ENCODE assay signal across 18 mouse cellular contexts in the genomic region with DNA sequence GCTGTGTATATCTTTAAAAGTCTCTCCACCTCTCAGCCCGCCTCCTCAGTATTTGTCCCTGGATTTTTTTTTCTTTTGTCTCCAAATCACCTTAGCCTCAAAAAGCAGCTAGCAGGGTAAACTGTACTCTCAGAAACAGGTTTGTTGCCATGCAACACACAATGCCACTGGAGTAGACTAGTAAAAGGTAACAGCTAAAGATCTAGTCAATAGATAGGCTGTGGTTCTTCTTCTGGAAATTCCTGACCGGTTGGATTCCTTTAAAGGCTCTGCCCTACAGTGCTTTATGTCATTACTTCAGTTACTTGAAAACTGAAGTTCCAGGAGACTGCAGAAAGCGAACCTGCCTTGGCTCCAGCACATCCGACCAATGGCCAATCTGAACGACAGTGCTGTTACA. TPM values are rescaled to one million over a fixed set of nuclear protein-coding genes. Genes with fewer than 3 reads are reported as not detected.
DNase-seq lines count a peak whose midpoint lies in the region; ATAC-seq and TF ChIP-seq lines count a peak whose summit lies in the region.
"Had no signal": no experiment of that assay in that cellular context is flagged by ENCODE, and none has a peak within 500 bp of the region (broad histone marks: within the 10 kb centered on the region; RNA-seq: fewer than 3 reads in every experiment).

A gene (plus strand): TSS at position 78 of the 400 bp plus-strand sequence.

- H3K27ac ChIP-seq in embryonic facial prominence, embryonic 13.5 days, result no peak within 1 kb of the TSS; the same call in 1 of the 2 replicates
- H3K27ac ChIP-seq in limb, embryonic 13.5 days, result no peak within 1 kb of the TSS
- H3K27ac ChIP-seq in intestine, postnatal 0 days (ENCODE audit: low read depth, low read length), result no peak within 1 kb of the TSS
- no peak within 1 kb of the TSS for H3K27ac ChIP-seq in intestine, embryonic 15.5 days
- no peak within 1 kb of the TSS for H3K27ac ChIP-seq in forebrain, embryonic 13.5 days
- H3K27ac ChIP-seq: heart, embryonic 10.5 days; hindbrain, embryonic 15.5 days; midbrain, embryonic 10.5 days; neural tube, embryonic 13.5 days had no signal

- no peak within 1 kb of the TSS for H3K9ac ChIP-seq in embryonic facial prominence, embryonic 13.5 days
- H3K9ac ChIP-seq in limb, embryonic 13.5 days, result no peak within 1 kb of the TSS
- no peak within 1 kb of the TSS for H3K9ac ChIP-seq in intestine, postnatal 0 days (ENCODE audit: low read depth, low read length)
- no peak within 1 kb of the TSS for H3K9ac ChIP-seq in intestine, embryonic 15.5 days
- H3K9ac ChIP-seq in forebrain, embryonic 13.5 days, result no peak within 1 kb of the TSS
- H3K9ac ChIP-seq: hindbrain, embryonic 15.5 days; neural tube, embryonic 13.5 days had no signal

- H3K9me3 ChIP-seq in embryonic facial prominence, embryonic 13.5 days, result no peaks in the 10 kb centered on the region
- H3K9me3 ChIP-seq in limb, embryonic 13.5 days, result no peaks in the 10 kb centered on the region
- H3K9me3 ChIP-seq in intestine, postnatal 0 days (ENCODE audit: control insufficient read depth), result no peaks in the 10 kb centered on the region
- H3K9me3 ChIP-seq in intestine, embryonic 15.5 days, result no peaks in the 10 kb centered on the region
- no peaks in the 10 kb centered on the region for H3K9me3 ChIP-seq in forebrain, embryonic 13.5 days (replicated peaks)
- H3K9me3 ChIP-seq: heart, embryonic 10.5 days; hindbrain, embryonic 15.5 days; midbrain, embryonic 10.5 days; neural tube, embryonic 13.5 days had no signal

- no peaks in the 10 kb centered on the region for H3K4me1 ChIP-seq in embryonic facial prominence, embryonic 13.5 days
- no peaks in the 10 kb centered on the region for H3K4me1 ChIP-seq in limb, embryonic 13.5 days
- H3K4me1 ChIP-seq in intestine, postnatal 0 days (replicated peaks; ENCODE audit: control insufficient read depth, insufficient read depth, low read length), result no peaks in the 10 kb centered on the region
- H3K4me1 ChIP-seq in intestine, embryonic 15.5 days (replicated peaks), result no peaks in the 10 kb centered on the region
- H3K4me1 ChIP-seq in forebrain, embryonic 13.5 days, result no peaks in the 10 kb centered on the region
- H3K4me1 ChIP-seq: hindbrain, embryonic 15.5 days; neural tube, embryonic 13.5 days had no signal

- 47% methylated on average over 5 of the region's 5 CpGs for WGBS in embryonic facial prominence, embryonic 13.5 days
- 59% methylated on average over 5 of the region's 5 CpGs for WGBS in limb, embryonic 13.5 days
- WGBS in intestine, postnatal 0 days, result 47% methylated on average over 5 of the region's 5 CpGs
- WGBS in intestine, embryonic 15.5 days, result 49% methylated on average over 5 of the region's 5 CpGs
- WGBS in forebrain, embryonic 13.5 days, result 58% methylated on average over 5 of the region's 5 CpGs

- no peak for DNase-seq in urinary bladder, adult 2 months (ENCODE audit: low spot score)
- no peak for DNase-seq in urinary bladder, postnatal 25 days (ENCODE audit: low spot score)
- DNase-seq: cerebellum, adult 9-11 months; gastrocnemius, postnatal 36 days; heart, postnatal 10 days; kidney, adult 18-20 months; lung, postnatal 4 days had no signal

- H3K36me3 ChIP-seq in embryonic facial prominence, embryonic 13.5 days, result no peaks in the 10 kb centered on the region
- H3K36me3 ChIP-seq in limb, embryonic 13.5 days, result no peaks in the 10 kb centered on the region
- no peaks in the 10 kb centered on the region for H3K36me3 ChIP-seq in intestine, postnatal 0 days (ENCODE audit: control insufficient read depth, insufficient read depth)
- H3K36me3 ChIP-seq in intestine, embryonic 15.5 days, result no peaks in the 10 kb centered on the region
- no peaks in the 10 kb centered on the region for H3K36me3 ChIP-seq in forebrain, embryonic 13.5 days (ENCODE audit: poor library complexity, severe bottlenecking)
- H3K36me3 ChIP-seq: heart, embryonic 10.5 days; hindbrain, embryonic 15.5 days; midbrain, embryonic 10.5 days; neural tube, embryonic 13.5 days had no signal

- H3K4me2 ChIP-seq in embryonic facial prominence, embryonic 13.5 days, result peak within 1 kb of the TSS; percentile 27
- peak within 1 kb of the TSS; percentile 27; the same call in 1 of the 2 replicates for H3K4me2 ChIP-seq in limb, embryonic 13.5 days (replicated peaks)
- H3K4me2 ChIP-seq in intestine, postnatal 0 days (replicated peaks; ENCODE audit: low read depth), result no peak within 1 kb of the TSS
- no peak within 1 kb of the TSS for H3K4me2 ChIP-seq in intestine, embryonic 15.5 days (replicated peaks)
- H3K4me2 ChIP-seq in forebrain, embryonic 13.5 days, result no peak within 1 kb of the TSS
- H3K4me2 ChIP-seq: hindbrain, embryonic 15.5 days; neural tube, embryonic 13.5 days had no signal

- no peaks in the 10 kb centered on the region for H3K27me3 ChIP-seq in embryonic facial prominence, embryonic 13.5 days
- no peaks in the 10 kb centered on the region for H3K27me3 ChIP-seq in limb, embryonic 13.5 days
- no peaks in the 10 kb centered on the region for H3K27me3 ChIP-seq in intestine, postnatal 0 days (replicated peaks; ENCODE audit: control insufficient read depth, insufficient read depth, low read length)
- H3K27me3 ChIP-seq in intestine, embryonic 15.5 days (replicated peaks), result no peaks in the 10 kb centered on the region
- no peaks in the 10 kb centered on the region for H3K27me3 ChIP-seq in forebrain, embryonic 13.5 days
- H3K27me3 ChIP-seq: hindbrain, embryonic 15.5 days; neural tube, embryonic 13.5 days had no signal

- peak within 1 kb of the TSS; percentile 13; the same call in 1 of the 2 replicates for H3K4me3 ChIP-seq in embryonic facial prominence, embryonic 13.5 days
- H3K4me3 ChIP-seq in limb, embryonic 13.5 days, result peak within 1 kb of the TSS; percentile 18
- H3K4me3 ChIP-seq in intestine, postnatal 0 days (ENCODE audit: low read depth, low read length), result no peak within 1 kb of the TSS
- no peak within 1 kb of the TSS for H3K4me3 ChIP-seq in intestine, embryonic 15.5 days (replicated peaks)
- H3K4me3 ChIP-seq in forebrain, embryonic 13.5 days, result no peak within 1 kb of the TSS
- H3K4me3 ChIP-seq: heart, embryonic 10.5 days; hindbrain, embryonic 15.5 days; midbrain, embryonic 10.5 days; neural tube, embryonic 13.5 days had no signal

- no peak for TF ChIP-seq CTCF in intestine, postnatal 0 days (IDR thresholded peaks at IDR 0.05; ENCODE audit: low read depth)

- ATAC-seq in embryonic facial prominence, embryonic 13.5 days (ENCODE audit: insufficient number of reproducible peaks, insufficient read depth, low FRiP score, low TSS enrichment, low read depth), result peak; percentile 52; the same call in 1 of the 2 replicates
- ATAC-seq in limb, embryonic 13.5 days (ENCODE audit: low FRiP score, low read depth), result no peak
- ATAC-seq in intestine, postnatal 0 days, result no peak
- no peak for ATAC-seq in intestine, embryonic 15.5 days
- ATAC-seq in forebrain, embryonic 13.5 days, result no peak

RNA-seq across cellular contexts. Expression of the gene that starts here (rescaled TPM):
- polyA plus RNA-seq in urinary bladder, adult 2 months (2012; rRNA removed), result 35.1 and 42.1 TPM in 2 replicates
- 3.2 and 3.5 TPM in 2 replicates for polyA plus RNA-seq in embryonic facial prominence, embryonic 13.5 days (2015; fragmentation: Nextera tagmentation; extraction: Ambion mirVana)
- polyA plus RNA-seq in limb, embryonic 13.5 days (2015; fragmentation: Nextera tagmentation; extraction: Ambion mirVana), result 2.3 and 2.4 TPM in 2 replicates
- not detected in 2 replicates for polyA plus RNA-seq in intestine, postnatal 0 days (2015; fragmentation: Nextera tagmentation; extraction: Ambion mirVana)
- not detected in 2 replicates for polyA plus RNA-seq in intestine, embryonic 15.5 days (2015; fragmentation: Nextera tagmentation; extraction: Ambion mirVana)
- polyA plus RNA-seq in forebrain, embryonic 13.5 days (2015; fragmentation: Nextera tagmentation; extraction: Ambion mirVana), result not detected in 2 replicates
- polyA plus RNA-seq: forebrain, embryonic 11.5 days; liver, embryonic 16.5 days; midbrain, embryonic 10.5 days had no signal

Comparison
In these comparisons a context has a peak if more than half of its experiments do, and no peak if none do; other contexts are left out.
1. H3K4me2 ChIP-seq: peak in embryonic facial prominence, embryonic 13.5 days (single experiment) and limb, embryonic 13.5 days (single experiment); none in intestine, postnatal 0 days (single experiment), intestine, embryonic 15.5 days (single experiment) and forebrain, embryonic 13.5 days (single experiment).
2. H3K4me3 ChIP-seq: peak in embryonic facial prominence, embryonic 13.5 days (single experiment) and limb, embryonic 13.5 days (single experiment); none in intestine, postnatal 0 days (single experiment), intestine, embryonic 15.5 days (single experiment) and forebrain, embryonic 13.5 days (single experiment).